Mouse (Mus musculus): Measurements from ENCODE around the gene Gm4881. TPM values are rescaled to one million over a fixed set of nuclear protein-coding genes. Genes with fewer than 3 reads are reported as not detected.

The Gm4881 gene
- 0.37 TPM in 1 of 2 replicates, not detected in the other for polyA plus RNA-seq (2012; ENCODE audit: insufficient read depth, low replicate concordance)

DNA sequence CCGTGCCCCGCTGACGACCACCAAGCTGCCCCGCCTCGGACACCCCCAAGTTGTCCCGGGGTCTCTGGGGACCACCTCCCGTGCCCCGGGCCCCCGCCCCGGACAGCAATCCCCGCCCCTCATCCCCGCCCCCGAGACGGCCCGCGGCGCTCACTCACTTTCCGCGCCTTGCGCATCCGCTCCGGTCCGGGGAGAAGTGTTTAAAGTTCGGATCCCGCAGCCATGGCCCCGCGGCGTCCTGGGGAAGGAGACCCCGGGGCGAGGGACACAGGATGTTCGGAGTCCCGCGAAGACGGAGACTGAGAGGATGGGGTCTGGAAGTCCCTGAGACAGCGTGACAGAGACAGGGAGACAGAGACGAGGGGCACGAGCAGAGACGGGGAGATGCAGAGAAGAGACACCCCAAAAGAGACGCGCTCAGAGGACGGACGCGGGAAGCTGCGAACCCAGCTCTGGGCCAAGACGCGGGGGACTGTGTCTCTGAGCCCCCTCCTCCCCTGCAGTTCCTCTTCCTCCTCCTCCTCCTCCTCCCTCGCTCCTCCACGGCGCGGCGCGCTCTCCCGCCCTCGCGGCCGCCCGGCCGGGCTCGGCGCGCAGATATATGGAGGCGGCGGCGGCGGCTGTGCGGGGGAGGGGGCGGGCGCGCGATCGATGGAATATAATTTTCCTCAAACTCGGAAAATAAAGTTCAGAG lies at the start of gene Gm4881:
Gene Gm4881, minus strand, starts transcription at position 238 of the 694 bp plus-strand sequence.
- peaks cover 99% of the 10 kb centered on the region for H3K27me3 ChIP-seq (replicated peaks)
- TF ChIP-seq FLI1 (IDR thresholded peaks at IDR 0.05; ENCODE audit: low read length) (no peak), GATA1 (IDR thresholded peaks at IDR 0.05; ENCODE audit: borderline replicate concordance, low read length) (no peak)
- H3K4me1 ChIP-seq: peaks cover 24% of the 10 kb centered on the region
- no peaks in the 10 kb centered on the region for H3K36me3 ChIP-seq (replicated peaks; ENCODE audit: low read length)
- peak within 1 kb of the TSS; percentile 76 for H3K4me3 ChIP-seq (replicated peaks)
- no peaks in the 10 kb centered on the region for H3K9me3 ChIP-seq

DNA sequence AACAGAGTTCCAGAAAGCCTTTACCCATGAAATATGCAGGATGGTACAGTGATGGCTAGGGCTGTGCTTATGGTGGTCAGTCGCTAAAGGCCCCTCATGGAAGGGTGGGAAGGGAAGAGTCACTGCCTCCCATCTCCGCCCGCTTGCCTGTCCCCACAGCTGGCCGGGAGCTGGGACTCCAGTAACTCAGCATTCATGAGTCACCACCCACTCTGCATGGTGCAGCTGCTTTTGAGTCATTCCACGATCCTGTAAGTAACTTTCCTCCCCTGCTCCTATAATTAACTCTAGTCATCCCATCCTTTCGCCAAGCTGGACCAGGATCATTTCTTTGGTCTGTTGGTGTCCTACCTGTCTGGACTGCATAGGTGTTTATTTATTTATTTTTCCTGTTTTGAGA lies 48.8 kb upstream of the Gm4881 start:
- TF ChIP-seq GATA1 (IDR thresholded peaks at IDR 0.05; ENCODE audit: borderline replicate concordance, low read length) (no peak), FLI1 (IDR thresholded peaks at IDR 0.05; ENCODE audit: low read length) (no peak)
- Histone ChIP-seq H3K36me3 (replicated peaks; ENCODE audit: low read length) (no peaks in the 10 kb centered on the region), H3K4me1 (peaks cover 12% of the 10 kb centered on the region), H3K9me3 (no peaks in the 10 kb centered on the region), H3K27me3 (replicated peaks) (peaks cover 51% of the 10 kb centered on the region), H3K4me3 (replicated peaks) (no peak overlapping the region)

DNA sequence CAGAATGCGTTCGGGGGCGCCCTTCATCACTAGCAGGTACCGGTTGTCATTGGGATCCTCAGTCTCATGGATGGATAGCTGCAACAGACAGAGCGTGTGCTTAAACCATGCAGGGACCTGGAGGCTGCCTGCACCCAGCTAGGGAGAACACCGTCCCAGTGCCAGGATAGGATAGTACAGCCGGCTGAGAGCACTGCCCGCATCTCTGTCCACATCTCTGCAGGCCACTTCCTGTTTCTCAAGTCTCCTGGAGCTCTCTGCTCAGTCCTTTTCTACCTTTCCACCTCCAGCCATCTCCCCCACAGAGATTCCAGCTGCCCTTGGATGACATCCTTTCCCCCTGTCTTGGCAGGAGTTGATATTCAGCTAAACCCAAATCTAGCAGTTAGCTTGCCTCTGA lies 46.2 kb upstream of the Gm4881 start:
- peaks cover 2% of the 10 kb centered on the region; the same call in 1 of the 2 replicates for H3K9me3 ChIP-seq
- H3K36me3 ChIP-seq (replicated peaks; ENCODE audit: low read length): no peaks in the 10 kb centered on the region
- peaks cover 22% of the 10 kb centered on the region for H3K4me1 ChIP-seq
- peaks cover 47% of the 10 kb centered on the region for H3K27me3 ChIP-seq (replicated peaks)
- no peak overlapping the region for H3K4me3 ChIP-seq (replicated peaks)
- TF ChIP-seq FLI1 (IDR thresholded peaks at IDR 0.05; ENCODE audit: low read length): no peak
- TF ChIP-seq GATA1 (IDR thresholded peaks at IDR 0.05; ENCODE audit: borderline replicate concordance, low read length): no peak

DNA sequence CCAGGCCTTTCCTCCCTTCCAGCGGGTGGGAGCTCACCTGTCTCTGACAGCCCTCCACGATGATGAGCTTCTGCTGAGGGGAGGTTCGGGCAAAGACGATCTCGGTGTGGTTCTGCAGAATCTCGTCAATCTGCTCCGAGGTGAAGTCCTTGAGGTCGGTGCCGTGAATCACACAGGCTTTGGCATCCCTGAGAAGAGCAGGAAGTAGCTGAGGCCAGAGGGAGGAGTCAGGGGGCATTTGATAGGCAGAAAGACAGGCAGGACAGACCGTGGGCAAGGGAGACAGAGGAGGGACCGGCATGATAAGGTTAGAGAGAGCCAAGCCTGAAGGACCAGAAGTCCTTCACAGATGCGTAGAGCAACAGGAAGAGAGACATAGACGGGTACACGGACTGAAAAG lies 43.6 kb upstream of the Gm4881 start:
- H3K36me3 ChIP-seq (replicated peaks; ENCODE audit: low read length): no peaks in the 10 kb centered on the region
- peaks cover 33% of the 10 kb centered on the region for H3K27me3 ChIP-seq (replicated peaks)
- H3K9me3 ChIP-seq: peaks cover 8% of the 10 kb centered on the region; the same call in 1 of the 2 replicates
- no peak for TF ChIP-seq GATA1 (IDR thresholded peaks at IDR 0.05; ENCODE audit: borderline replicate concordance, low read length)
- TF ChIP-seq FLI1 (IDR thresholded peaks at IDR 0.05; ENCODE audit: low read length): no peak
- H3K4me1 ChIP-seq: peaks cover 17% of the 10 kb centered on the region
- H3K4me3 ChIP-seq (replicated peaks): no peak overlapping the region

DNA sequence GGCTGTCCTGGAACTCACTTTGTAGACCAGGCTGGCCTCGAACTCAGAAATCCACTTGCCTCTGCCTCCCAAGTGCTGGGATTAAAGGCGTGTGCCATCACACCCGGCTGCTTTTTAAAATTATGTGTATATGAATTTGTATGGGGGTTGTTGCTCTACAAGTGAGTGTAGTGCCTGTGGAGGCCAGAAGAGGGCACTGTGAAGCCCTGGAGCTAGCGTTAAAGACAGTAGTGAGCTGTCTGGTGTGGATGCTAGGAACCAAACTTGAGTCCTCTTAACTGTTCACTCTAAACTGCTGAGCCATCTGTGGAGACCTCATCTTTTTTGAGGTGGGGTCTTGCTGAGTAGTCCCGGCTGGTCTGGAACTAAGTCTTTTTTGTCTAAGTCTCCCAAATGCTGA lies 41.5 kb upstream of the Gm4881 start:
- no peaks in the 10 kb centered on the region for H3K36me3 ChIP-seq (replicated peaks; ENCODE audit: low read length)
- no peak for TF ChIP-seq FLI1 (IDR thresholded peaks at IDR 0.05; ENCODE audit: low read length)
- no peak for TF ChIP-seq GATA1 (IDR thresholded peaks at IDR 0.05; ENCODE audit: borderline replicate concordance, low read length)

DNA sequence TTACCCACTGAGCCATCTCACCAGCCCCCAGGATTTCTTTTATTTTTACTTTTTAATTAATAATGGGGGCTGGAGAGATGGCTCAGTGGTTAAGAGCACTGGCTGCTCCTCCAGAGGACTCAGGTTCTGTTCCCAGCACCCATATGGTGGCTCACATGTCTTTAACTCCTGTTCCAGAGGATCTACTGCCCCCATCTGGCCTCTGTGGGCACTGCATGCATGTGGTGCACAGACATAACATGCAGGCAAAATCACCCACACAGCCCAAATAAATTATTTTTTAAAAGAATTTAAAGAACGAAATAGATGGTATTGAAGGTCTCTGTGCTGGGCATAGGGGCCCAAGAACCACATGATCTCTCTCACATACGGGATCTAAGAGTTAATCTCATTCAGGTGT lies 40.0 kb upstream of the Gm4881 start:
- TF ChIP-seq FLI1 (IDR thresholded peaks at IDR 0.05; ENCODE audit: low read length) (no peak), GATA1 (IDR thresholded peaks at IDR 0.05; ENCODE audit: borderline replicate concordance, low read length) (no peak)
- H3K27me3 ChIP-seq (replicated peaks): peaks cover 21% of the 10 kb centered on the region
- H3K4me1 ChIP-seq: peaks cover 27% of the 10 kb centered on the region
- H3K9me3 ChIP-seq: peaks cover 8% of the 10 kb centered on the region; the same call in 1 of the 2 replicates
- H3K4me3 ChIP-seq (replicated peaks): no peak overlapping the region
- H3K36me3 ChIP-seq (replicated peaks; ENCODE audit: low read length): no peaks in the 10 kb centered on the region

More for the DNA sequence above, 41.5 kb upstream of the Gm4881 start:
- Histone ChIP-seq H3K27me3 (replicated peaks) (peaks cover 26% of the 10 kb centered on the region), H3K4me1 (peaks cover 17% of the 10 kb centered on the region), H3K4me3 (replicated peaks) (no peak overlapping the region), H3K9me3 (peaks cover 8% of the 10 kb centered on the region; the same call in 1 of the 2 replicates)

DNA sequence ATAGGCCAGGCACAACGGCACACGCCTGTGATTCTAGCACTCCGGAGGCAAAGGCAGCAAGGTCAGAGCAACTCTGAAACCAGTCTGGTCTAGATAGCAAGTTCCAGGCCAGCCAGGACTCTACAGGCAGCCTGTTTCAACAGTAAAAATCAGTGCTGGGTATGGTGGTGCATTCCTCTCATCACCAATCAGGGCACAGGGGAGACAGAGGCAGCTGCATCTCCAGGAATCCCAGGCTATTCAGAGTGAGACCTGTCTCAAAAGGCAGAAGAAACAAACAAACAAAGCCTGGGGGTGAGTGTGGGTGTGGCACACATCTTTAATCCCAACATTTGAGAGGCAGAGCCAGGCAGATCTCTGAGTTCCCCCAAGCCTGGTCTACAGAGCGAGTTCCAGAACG lies 39.1 kb upstream of the Gm4881 start:
- peaks cover 36% of the 10 kb centered on the region for H3K4me1 ChIP-seq
- no peaks in the 10 kb centered on the region for H3K36me3 ChIP-seq (replicated peaks; ENCODE audit: low read length)
- no peak overlapping the region for H3K4me3 ChIP-seq (replicated peaks)
- TF ChIP-seq GATA1 (IDR thresholded peaks at IDR 0.05; ENCODE audit: borderline replicate concordance, low read length): no peak
- peaks cover 20% of the 10 kb centered on the region for H3K27me3 ChIP-seq (replicated peaks)
- peaks cover 8% of the 10 kb centered on the region; the same call in 1 of the 2 replicates for H3K9me3 ChIP-seq

DNA sequence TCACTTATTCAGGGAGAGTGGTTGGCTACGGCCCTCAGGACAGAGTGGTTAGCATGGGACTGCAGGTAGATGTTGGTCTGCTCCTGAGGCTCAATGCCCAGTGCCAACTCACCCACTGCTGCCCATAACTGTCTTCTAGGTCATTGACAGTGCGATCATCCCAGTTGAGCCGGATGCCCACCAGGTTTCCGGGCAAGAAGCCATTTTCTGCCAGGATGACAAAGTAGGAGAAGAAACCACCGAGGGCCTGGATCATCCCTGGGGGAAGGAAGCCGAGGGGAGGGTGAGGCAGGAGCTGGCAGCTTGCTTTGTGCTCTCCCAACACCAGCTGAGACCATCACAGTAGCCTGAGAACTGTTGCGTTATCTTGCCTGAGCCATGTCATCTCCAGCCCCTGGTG lies 36.1 kb upstream of the Gm4881 start:
- H3K27me3 ChIP-seq (replicated peaks): peaks cover 17% of the 10 kb centered on the region
- TF ChIP-seq GATA1 (IDR thresholded peaks at IDR 0.05; ENCODE audit: borderline replicate concordance, low read length): no peak
- TF ChIP-seq FLI1 (IDR thresholded peaks at IDR 0.05; ENCODE audit: low read length): no peak
- peaks cover 6% of the 10 kb centered on the region; the same call in 1 of the 2 replicates for H3K9me3 ChIP-seq
- peaks cover 36% of the 10 kb centered on the region for H3K4me1 ChIP-seq
- H3K4me3 ChIP-seq (replicated peaks): no peak overlapping the region
- H3K36me3 ChIP-seq (replicated peaks; ENCODE audit: low read length): no peaks in the 10 kb centered on the region

DNA sequence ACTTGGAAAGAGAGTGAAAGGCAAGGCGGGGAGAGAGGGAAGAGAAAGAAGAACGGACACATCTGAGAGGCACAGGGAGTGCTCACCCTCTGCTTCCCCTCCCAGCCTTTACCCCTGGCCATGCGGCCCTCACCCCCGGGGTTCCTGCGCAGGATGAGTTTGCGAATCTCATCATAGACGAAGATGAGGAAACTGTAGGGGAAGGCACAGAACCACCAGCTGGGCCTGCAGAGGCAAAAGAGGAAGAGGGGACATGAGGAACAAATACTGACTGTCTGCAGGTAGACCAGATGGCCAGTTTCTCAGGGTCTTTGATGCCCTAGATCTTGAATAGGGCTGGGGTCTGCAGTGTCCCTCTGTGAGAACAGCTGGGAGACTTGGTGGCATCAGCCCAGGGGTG lies 34.5 kb upstream of the Gm4881 start:
- H3K4me1 ChIP-seq: peaks cover 50% of the 10 kb centered on the region
- no peaks in the 10 kb centered on the region for H3K36me3 ChIP-seq (replicated peaks; ENCODE audit: low read length)
- TF ChIP-seq GATA1 (IDR thresholded peaks at IDR 0.05; ENCODE audit: borderline replicate concordance, low read length) (no peak), FLI1 (IDR thresholded peaks at IDR 0.05; ENCODE audit: low read length) (no peak)
- no peaks in the 10 kb centered on the region for H3K9me3 ChIP-seq
- H3K27me3 ChIP-seq (replicated peaks): peaks cover 17% of the 10 kb centered on the region
- H3K4me3 ChIP-seq (replicated peaks): peak overlapping the region; percentile 72

DNA sequence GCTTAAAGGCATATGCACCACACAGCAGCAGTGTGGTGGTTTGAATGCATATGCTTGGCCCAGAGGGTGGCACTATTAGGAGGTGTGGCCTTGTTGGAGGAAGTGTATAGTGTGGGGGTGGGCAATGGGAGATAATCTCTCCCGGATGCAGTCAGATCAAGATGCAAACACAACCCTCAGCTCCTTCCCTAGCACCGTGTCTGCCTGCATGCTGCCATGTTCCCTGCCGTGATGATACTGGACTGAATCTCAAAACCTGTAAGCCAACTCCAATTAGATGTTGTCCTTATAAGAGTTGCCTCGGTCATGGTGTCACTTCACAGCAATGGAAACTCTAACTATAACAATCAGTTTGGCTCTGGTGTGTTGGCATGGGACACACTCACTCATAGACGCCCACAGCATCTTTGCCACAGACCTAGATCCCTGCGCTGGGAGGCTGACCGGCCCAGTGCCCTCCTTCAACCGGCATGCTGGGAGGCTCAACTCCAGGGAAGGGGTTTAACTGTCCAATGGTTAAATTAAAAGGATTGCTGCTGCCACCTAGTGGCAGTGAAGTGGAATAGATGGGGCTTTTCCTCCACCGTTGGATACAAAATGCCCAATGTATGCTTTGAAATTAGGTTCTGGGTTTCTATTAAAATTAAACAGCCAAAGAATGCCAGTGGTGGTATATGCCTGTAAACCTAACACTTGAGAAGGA lies 30.8 kb upstream of the Gm4881 start:
- peaks cover 65% of the 10 kb centered on the region for H3K4me1 ChIP-seq
- H3K9me3 ChIP-seq: no peaks in the 10 kb centered on the region
- H3K27me3 ChIP-seq (replicated peaks): peaks cover 4% of the 10 kb centered on the region
- peak overlapping the region; percentile 74 for H3K4me3 ChIP-seq (replicated peaks)
- TF ChIP-seq GATA1 (IDR thresholded peaks at IDR 0.05; ENCODE audit: borderline replicate concordance, low read length) (no peak), FLI1 (IDR thresholded peaks at IDR 0.05; ENCODE audit: low read length) (no peak)
- H3K36me3 ChIP-seq (replicated peaks; ENCODE audit: low read length): peaks cover 15% of the 10 kb centered on the region

Data from megakaryocyte, embryonic 14.5 days (primary cell).